Mouse (Mus musculus) heart, embryonic 12.5 days (tissue): ENCODE data around the gene Srgap3. TPM values are rescaled to one million over a fixed set of nuclear protein-coding genes. Genes with fewer than 3 reads are reported as not detected.

Experiments used
- ATAC-seq: fragments of 200-750 bp; cut with Nextera tagmentation; 2 replicates; pipeline ENCODE4 v1.8.0; 2017; ENCODE audit warnings: moderate TSS enrichment, moderate library complexity; ENCODE audit not compliant: insufficient number of reproducible peaks, low FRiP score
- H3K27ac ChIP-seq: fragments of 300-500 bp; sonication (generic); 2 replicates; pipeline ENCODE4 v1.5.1; 2016; ENCODE audit warnings: mild to moderate bottlenecking, moderate library complexity; ENCODE audit not compliant: poor library complexity, severe bottlenecking
- H3K27me3 ChIP-seq: fragments of 300-500 bp; sonication (generic); replicated peaks from 2 replicates; pipeline ENCODE4 v1.6.1; 2016; ENCODE audit warnings: mild to moderate bottlenecking, moderate library complexity
- H3K36me3 ChIP-seq: fragments of 300-500 bp; sonication (generic); 2 replicates; pipeline ENCODE4 v1.6.1; 2016; ENCODE audit warnings: mild to moderate bottlenecking, moderate library complexity
- H3K4me1 ChIP-seq: fragments of 300-500 bp; sonication (generic); replicated peaks from 2 replicates; pipeline ENCODE4 v1.6.1; 2016; ENCODE audit warnings: mild to moderate bottlenecking
- H3K4me2 ChIP-seq: fragments of 300-500 bp; sonication (generic); 2 replicates; pipeline ENCODE4 v1.6.1; 2016; ENCODE audit warnings: mild to moderate bottlenecking, moderate library complexity
- H3K4me3 ChIP-seq: fragments of 300-500 bp; sonication (generic); 2 replicates; pipeline ENCODE4 v1.5.1; 2016; ENCODE audit warnings: mild to moderate bottlenecking
- H3K9ac ChIP-seq: fragments of 300-500 bp; sonication (generic); 2 replicates; pipeline ENCODE4 v1.6.1; 2016; ENCODE audit warnings: mild to moderate bottlenecking, moderate library complexity
- H3K9me3 ChIP-seq: fragments of 300-500 bp; sonication (generic); replicated peaks from 2 replicates; pipeline ENCODE4 v1.6.1; 2016; ENCODE audit warnings: mild to moderate bottlenecking, moderate library complexity
- WGBS: fragments of 180-500 bp; shearing (Covaris S2); methylation state at CpG from one replicate; pipeline ENCODE4 v1.1.7; 2016; 5-methylcytosine and 5-hydroxymethylcytosine counted together
- polyA plus RNA-seq: library from polyadenylated mRNA; unstranded; fragments of >200 nt; fragmentation: Nextera tagmentation; extraction: Ambion mirVana; gene quantifications from 2 replicates; pipeline ENCODE4 v1.2.1, GENCODE M21; 2016

Gene Srgap3
- polyA plus RNA-seq, 1 experiment from 2014 or later: 1.2 TPM

GRCm38 (mm10) chr6:112809658-112810520, 137.2 kb downstream of the Srgap3 start:
- WGBS: 78% methylated on average over 15 of the region's 15 CpGs
- Histone ChIP-seq H3K27me3 (no peaks in the 10 kb centered on the region), H3K4me2 (no peak overlapping the region), H3K9ac (no peak overlapping the region), H3K4me1 (no peaks in the 10 kb centered on the region), H3K9me3 (0 out of 2 replicates have a peak, but pooled peaks cover 3% of the 10 kb centered on the region), H3K4me3 (no peak overlapping the region), H3K36me3 (no peaks in the 10 kb centered on the region), H3K27ac (no peak overlapping the region)
- no peak for ATAC-seq

- Histone ChIP-seq H3K36me3 (no peaks in the 10 kb centered on the region), H3K27ac (no peak overlapping the region), H3K9me3 (0 out of 2 replicates have a peak, but pooled peaks cover 3% of the 10 kb centered on the region), H3K27me3 (no peaks in the 10 kb centered on the region), H3K4me1 (no peaks in the 10 kb centered on the region), H3K9ac (no peak overlapping the region), H3K4me3 (no peak overlapping the region), H3K4me2 (no peak overlapping the region)
- ATAC-seq: no peak
- WGBS: 81% methylated on average over 9 of the region's 9 CpGs
Measured at GRCm38 (mm10) chr6:112808738-112809137, 138.3 kb downstream of the Srgap3 start.

DNA sequence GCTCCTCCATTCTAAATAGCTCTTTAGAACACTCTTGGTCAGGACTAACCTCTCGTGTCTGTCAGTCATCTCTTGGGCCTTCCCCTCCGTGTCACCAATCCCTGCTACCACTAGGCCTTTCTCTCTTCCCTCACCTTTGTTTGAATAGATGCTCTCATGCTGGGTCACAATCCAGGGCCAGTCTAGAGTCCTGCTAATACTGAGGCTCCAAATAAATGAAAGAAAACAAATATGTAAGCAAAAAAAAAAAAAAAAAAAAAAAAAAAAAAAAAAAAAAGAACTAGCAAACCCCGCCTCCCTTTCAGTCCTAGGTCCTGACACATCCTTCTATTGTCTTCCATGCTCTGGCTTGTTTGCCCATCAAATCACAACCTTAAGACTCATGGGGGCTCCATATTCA, 145.1 kb downstream of the Srgap3 start:
- Histone ChIP-seq H3K9ac (no peak overlapping the region), H3K27ac (no peak overlapping the region), H3K4me2 (no peak overlapping the region), H3K9me3 (0 out of 2 replicates have a peak, but pooled peaks cover 3% of the 10 kb centered on the region), H3K4me3 (no peak overlapping the region), H3K36me3 (no peaks in the 10 kb centered on the region), H3K27me3 (no peaks in the 10 kb centered on the region), H3K4me1 (no peaks in the 10 kb centered on the region)
- ATAC-seq: no peak
- 79% methylated on average over 3 of the region's 3 CpGs for WGBS

DNA sequence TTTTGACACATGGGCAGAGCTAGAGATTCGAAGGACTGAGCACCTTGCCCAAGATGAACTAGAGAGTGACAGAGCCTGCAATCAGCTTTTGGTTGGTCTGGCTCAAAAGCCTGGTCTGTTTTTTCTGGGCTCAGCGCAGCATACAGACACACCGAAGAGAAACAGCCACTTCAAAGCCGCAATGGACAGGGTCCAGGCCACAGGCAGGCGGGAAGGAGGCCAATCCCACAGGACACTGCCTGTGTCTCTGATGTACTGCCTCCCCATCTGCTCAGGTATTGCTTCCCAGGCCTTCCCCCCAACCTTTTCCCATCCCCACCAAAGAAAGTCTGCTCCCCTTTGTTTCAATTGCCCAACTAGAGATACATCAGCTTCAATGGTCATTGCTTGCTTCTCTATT, 148.7 kb downstream of the Srgap3 start:
- Histone ChIP-seq H3K4me2 (no peak overlapping the region), H3K36me3 (no peaks in the 10 kb centered on the region), H3K9me3 (no peaks in the 10 kb centered on the region), H3K27ac (no peak overlapping the region), H3K4me1 (no peaks in the 10 kb centered on the region), H3K4me3 (no peak overlapping the region), H3K9ac (no peak overlapping the region), H3K27me3 (no peaks in the 10 kb centered on the region)
- no peak for ATAC-seq
- 76% methylated on average over 5 of the region's 5 CpGs for WGBS

GRCm38 (mm10) chr6:112796607-112797006, 150.5 kb downstream of the Srgap3 start:
- no peak overlapping the region for H3K27ac ChIP-seq
- no peak overlapping the region for H3K4me3 ChIP-seq
- H3K9me3 ChIP-seq: no peaks in the 10 kb centered on the region
- H3K27me3 ChIP-seq: no peaks in the 10 kb centered on the region
- no peak overlapping the region for H3K4me2 ChIP-seq
- WGBS: 66% methylated on average over 2 of the region's 2 CpGs
- no peaks in the 10 kb centered on the region for H3K4me1 ChIP-seq
- no peaks in the 10 kb centered on the region for H3K36me3 ChIP-seq
- ATAC-seq: no peak
- H3K9ac ChIP-seq: no peak overlapping the region

GRCm38 (mm10) chr6:112793887-112794286, 153.2 kb downstream of the Srgap3 start:
- H3K27me3 ChIP-seq: 0 out of 2 replicates have a peak, but pooled peaks cover 6% of the 10 kb centered on the region
- no peak overlapping the region for H3K9ac ChIP-seq
- H3K4me3 ChIP-seq: no peak overlapping the region
- no peak for ATAC-seq
- 75% methylated on average over 5 of the region's 5 CpGs for WGBS
- H3K4me2 ChIP-seq: no peak overlapping the region
- H3K27ac ChIP-seq: no peak overlapping the region
- H3K36me3 ChIP-seq: no peaks in the 10 kb centered on the region
- H3K9me3 ChIP-seq: no peaks in the 10 kb centered on the region
- H3K4me1 ChIP-seq: no peaks in the 10 kb centered on the region

- Histone ChIP-seq H3K9me3 (no peaks in the 10 kb centered on the region), H3K4me2 (no peak overlapping the region), H3K36me3 (no peaks in the 10 kb centered on the region), H3K9ac (no peak overlapping the region), H3K4me3 (no peak overlapping the region), H3K4me1 (no peaks in the 10 kb centered on the region), H3K27ac (no peak overlapping the region), H3K27me3 (0 out of 2 replicates have a peak, but pooled peaks cover 6% of the 10 kb centered on the region)
- ATAC-seq: no peak
- WGBS: 76% methylated on average over 6 of the region's 6 CpGs
Measured at GRCm38 (mm10) chr6:112789901-112790300, 157.2 kb downstream of the Srgap3 start.

DNA sequence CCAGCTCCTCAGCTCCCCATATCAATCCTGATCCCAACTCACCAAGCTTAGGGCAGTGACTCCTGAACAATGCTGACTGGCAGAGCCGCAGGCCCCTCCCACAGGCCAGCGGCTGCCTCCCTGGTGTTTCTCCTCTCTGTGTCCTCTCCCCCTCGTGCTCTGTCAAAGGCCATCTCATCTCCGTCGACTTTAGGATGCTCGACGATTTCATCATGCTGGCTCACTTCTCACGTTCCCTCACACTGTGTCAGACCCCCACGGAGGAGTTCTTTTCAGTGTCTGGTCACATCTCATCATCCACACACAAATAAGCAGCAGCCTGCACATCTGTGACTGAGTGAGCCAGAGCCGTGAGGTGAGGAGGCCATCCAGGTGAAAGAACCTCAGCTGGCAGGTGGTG, 158.4 kb downstream of the Srgap3 start:
- no peaks in the 10 kb centered on the region for H3K4me1 ChIP-seq
- WGBS: 34% methylated on average over 10 of the region's 10 CpGs
- no peaks in the 10 kb centered on the region for H3K9me3 ChIP-seq
- no peaks in the 10 kb centered on the region for H3K36me3 ChIP-seq
- H3K9ac ChIP-seq: no peak overlapping the region
- H3K27ac ChIP-seq: no peak overlapping the region
- H3K4me3 ChIP-seq: no peak overlapping the region
- no peak for ATAC-seq
- no peak overlapping the region for H3K4me2 ChIP-seq
- 0 out of 2 replicates have a peak, but pooled peaks cover 6% of the 10 kb centered on the region for H3K27me3 ChIP-seq

DNA sequence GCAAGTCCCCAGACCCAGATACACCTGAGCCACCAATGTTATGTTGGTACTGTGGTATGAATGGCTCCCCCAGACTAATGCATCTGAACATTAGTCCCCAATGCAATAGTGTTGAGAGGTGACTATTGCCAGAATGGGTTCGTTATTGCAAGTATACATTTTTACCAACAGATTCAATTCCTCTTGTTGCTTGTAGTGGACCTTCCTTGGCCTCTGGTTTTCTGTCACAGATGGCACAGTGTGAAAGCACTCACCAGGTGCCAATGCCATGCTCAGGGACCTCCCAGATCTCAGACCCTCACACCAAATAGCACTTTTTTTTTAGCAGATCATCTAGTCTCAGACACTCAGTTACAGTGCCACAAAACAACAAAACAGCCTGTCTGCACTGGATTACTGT, 158.9 kb downstream of the Srgap3 start:
- Histone ChIP-seq H3K4me3 (no peak overlapping the region), H3K4me2 (no peak overlapping the region), H3K9ac (no peak overlapping the region), H3K36me3 (no peaks in the 10 kb centered on the region), H3K27me3 (0 out of 2 replicates have a peak, but pooled peaks cover 6% of the 10 kb centered on the region), H3K4me1 (no peaks in the 10 kb centered on the region), H3K27ac (no peak overlapping the region), H3K9me3 (no peaks in the 10 kb centered on the region)
- ATAC-seq: no peak
- 59% methylated on average over 1 of the region's 1 CpGs for whole genome bisulfite sequencing

DNA sequence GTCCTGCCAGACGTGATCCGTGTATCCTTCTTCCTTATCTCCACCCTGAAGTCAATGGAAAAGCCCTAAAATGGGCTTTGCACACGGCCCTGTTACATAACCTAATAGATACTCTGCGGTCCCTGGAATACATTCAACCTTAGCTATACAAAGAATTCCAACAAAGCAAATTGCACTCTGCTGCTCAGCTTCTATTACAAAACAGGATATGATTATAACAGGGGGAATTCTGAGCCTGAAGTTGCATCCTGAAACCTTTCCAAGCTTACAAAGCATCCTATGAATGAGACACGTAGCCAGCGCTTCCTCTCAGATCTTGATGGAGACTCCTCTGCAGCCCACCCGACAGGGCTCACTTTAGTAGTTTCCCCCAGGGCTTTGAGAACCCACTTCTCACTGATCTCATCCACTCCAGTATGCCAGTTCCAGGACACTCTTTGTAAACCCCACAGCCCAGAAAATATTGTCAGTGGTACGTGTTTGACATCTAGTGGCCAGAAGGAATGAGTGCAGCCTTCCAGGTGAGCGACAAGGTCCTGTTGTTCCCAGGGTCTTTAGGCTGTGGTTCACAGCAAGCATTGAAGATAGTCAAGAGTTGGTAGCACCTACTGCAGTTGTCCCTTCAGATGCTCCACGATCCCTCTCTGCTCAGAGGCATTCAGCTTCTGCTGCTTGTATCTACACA, 165.5 kb downstream of the Srgap3 start:
- H3K27ac ChIP-seq: no peak overlapping the region
- no peaks in the 10 kb centered on the region for H3K27me3 ChIP-seq
- H3K4me3 ChIP-seq: no peak overlapping the region
- H3K4me1 ChIP-seq: no peaks in the 10 kb centered on the region
- no peak for ATAC-seq
- 70% methylated on average over 10 of the region's 10 CpGs for WGBS
- no peak overlapping the region for H3K4me2 ChIP-seq
- no peaks in the 10 kb centered on the region; the same call in 1 of the 2 replicates for H3K9me3 ChIP-seq
- no peak overlapping the region for H3K9ac ChIP-seq
- no peaks in the 10 kb centered on the region for H3K36me3 ChIP-seq

GRCm38 (mm10) chr6:112778211-112778610, 168.9 kb downstream of the Srgap3 start:
- Histone ChIP-seq H3K9me3 (no peaks in the 10 kb centered on the region; the same call in 1 of the 2 replicates), H3K36me3 (no peaks in the 10 kb centered on the region), H3K4me1 (no peaks in the 10 kb centered on the region), H3K9ac (no peak overlapping the region), H3K27ac (no peak overlapping the region), H3K4me2 (no peak overlapping the region), H3K4me3 (no peak overlapping the region), H3K27me3 (no peaks in the 10 kb centered on the region)
- ATAC-seq: no peak
- 72% methylated on average over 3 of the region's 3 CpGs for WGBS
